Mouse (Mus musculus) forebrain, embryonic 11.5 days (tissue): ENCODE data around the gene Eps8. TPM values are rescaled to one million over a fixed set of nuclear protein-coding genes. Genes with fewer than 3 reads are reported as not detected.

Source experiments
- ATAC-seq: fragments of 200-750 bp; cut with Nextera tagmentation; replicated peaks from 2 replicates; pipeline ENCODE4 v1.8.0; 2017; ENCODE audit warnings: moderate TSS enrichment; ENCODE audit not compliant: low FRiP score
- DNase-seq: peaks from one replicate; pipeline ENCODE4 v3.0.0-alpha.2; 2017; ENCODE audit warnings: low spot score
- H3K27ac ChIP-seq: fragments of 300-500 bp; sonication (generic); 2 replicates; pipeline ENCODE4 v1.5.1; 2014; ENCODE audit warnings: low read depth, low read length
- H3K27me3 ChIP-seq: fragments of 300-500 bp; sonication (generic); 2 replicates; pipeline ENCODE4 v1.6.1; 2014; ENCODE audit warnings: mild to moderate bottlenecking, low read length, mixed read lengths; ENCODE audit not compliant: control insufficient read depth, insufficient read depth
- H3K36me3 ChIP-seq: fragments of 300-500 bp; sonication (generic); 2 replicates; pipeline ENCODE4 v1.6.1; 2014; ENCODE audit warnings: mild to moderate bottlenecking, low read length, moderate library complexity, mixed read lengths; ENCODE audit not compliant: control insufficient read depth, insufficient read depth
- H3K4me1 ChIP-seq: fragments of 300-500 bp; sonication (generic); replicated peaks from 2 replicates; pipeline ENCODE4 v1.6.1; 2014; ENCODE audit warnings: low read length, mixed read lengths; ENCODE audit not compliant: control insufficient read depth, insufficient read depth
- H3K4me2 ChIP-seq: fragments of 300-500 bp; sonication (generic); 2 replicates; pipeline ENCODE4 v1.6.1; 2014; ENCODE audit warnings: low read depth, mild to moderate bottlenecking, low read length, moderate library complexity, mixed read lengths; ENCODE audit not compliant: severe bottlenecking
- H3K4me3 ChIP-seq: fragments of 300-500 bp; sonication (generic); 2 replicates; pipeline ENCODE4 v1.5.1; 2014; ENCODE audit warnings: low read depth, low read length
- H3K9ac ChIP-seq: fragments of 300-500 bp; sonication (generic); 2 replicates; pipeline ENCODE4 v1.6.1; 2014; ENCODE audit warnings: low read length
- H3K9me3 ChIP-seq: fragments of 300-500 bp; sonication (generic); 2 replicates; pipeline ENCODE4 v1.6.1; 2016; ENCODE audit warnings: low read length, mixed read lengths; ENCODE audit not compliant: control insufficient read depth
- WGBS: fragments of 180-500 bp; shearing (Covaris S2); extraction: QIAGEN DNeasy Blood & Tissue Kit; methylation state at CpG from one replicate; pipeline ENCODE4 v1.1.7; 2014; 5-methylcytosine and 5-hydroxymethylcytosine counted together
- polyA plus RNA-seq: library from polyadenylated mRNA; unstranded; fragments of >200 nt; fragmentation: Nextera tagmentation; extraction: Ambion mirVana; gene quantifications from 2 replicates; pipeline ENCODE4 v1.2.1, GENCODE M21; 2014

Gene Eps8
- polyA plus RNA-seq, 1 experiment from 2014 or later: 5.9 TPM

DNA sequence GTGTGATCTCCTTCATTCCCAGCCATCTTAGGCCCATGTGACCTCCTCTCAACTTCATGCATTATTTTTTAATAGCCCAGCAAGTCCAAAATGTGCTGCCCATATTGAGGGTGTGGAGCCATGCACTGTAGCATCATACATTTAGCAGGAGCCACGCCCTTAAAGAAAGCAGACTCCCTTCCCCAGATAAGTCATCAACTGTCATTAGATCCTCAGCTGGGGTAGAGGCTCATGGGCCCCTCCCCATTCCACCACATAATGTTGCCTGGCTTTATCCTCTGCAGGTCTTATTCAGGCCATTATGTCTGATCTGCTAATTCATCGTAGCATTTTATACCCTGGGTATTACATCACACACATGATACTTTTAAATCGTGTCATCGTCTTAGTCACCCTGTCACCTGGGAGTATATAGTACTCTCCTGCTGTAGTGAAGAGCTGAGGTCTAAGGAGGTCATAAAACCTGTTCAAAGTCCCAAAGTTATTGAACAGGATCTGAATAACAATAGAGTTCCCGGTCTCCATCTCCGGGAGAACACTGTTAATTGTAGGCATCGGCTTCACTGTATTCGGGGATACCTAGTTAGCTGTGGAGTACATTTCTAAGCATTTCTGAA is 57.1 kb downstream of the Eps8 start:
- ATAC-seq (no peak), DNase-seq (no peak)
- Histone ChIP-seq H3K9me3 (no peaks in the 10 kb centered on the region; the same call in 1 of the 2 replicates), H3K9ac (no peak overlapping the region), H3K4me2 (no peak overlapping the region), H3K4me1 (no peaks in the 10 kb centered on the region), H3K4me3 (no peak overlapping the region), H3K27ac (no peak overlapping the region), H3K27me3 (no peaks in the 10 kb centered on the region), H3K36me3 (no peaks in the 10 kb centered on the region)
- WGBS: 87% methylated on average over 8 of the region's 8 CpGs

DNA sequence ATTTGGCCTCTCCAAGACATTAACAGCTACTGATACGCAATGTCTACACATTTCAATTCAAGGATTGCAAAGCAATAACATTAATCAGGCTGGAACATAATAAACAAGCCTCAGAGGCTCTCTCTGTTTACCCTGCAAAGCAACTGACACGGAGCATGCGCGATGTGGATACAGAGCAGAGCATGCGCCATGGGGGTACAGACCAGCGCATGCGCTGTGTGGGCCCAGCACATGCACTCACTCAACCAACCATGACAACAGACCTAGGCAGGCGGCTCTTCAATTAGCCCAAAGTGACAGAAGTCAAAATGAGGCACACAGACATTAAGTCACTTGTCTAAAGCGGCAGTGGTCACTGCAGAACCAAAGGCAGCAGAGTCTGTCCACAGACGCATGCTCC is 62.1 kb downstream of the Eps8 start:
- no peak overlapping the region for H3K9ac ChIP-seq
- no peak for DNase-seq
- ATAC-seq: no peak
- H3K4me1 ChIP-seq: no peaks in the 10 kb centered on the region
- H3K9me3 ChIP-seq: no peaks in the 10 kb centered on the region; the same call in 1 of the 2 replicates
- no peak overlapping the region for H3K27ac ChIP-seq
- 93% methylated on average over 10 of the region's 10 CpGs for WGBS
- H3K4me3 ChIP-seq: no peak overlapping the region
- H3K4me2 ChIP-seq: no peak overlapping the region
- H3K27me3 ChIP-seq: no peaks in the 10 kb centered on the region
- H3K36me3 ChIP-seq: no peaks in the 10 kb centered on the region

GRCm38 (mm10) chr6:137589245-137589618 is 65.4 kb downstream of the Eps8 start:
- no peaks in the 10 kb centered on the region for H3K36me3 ChIP-seq
- H3K4me2 ChIP-seq: no peak overlapping the region
- no peak overlapping the region for H3K4me3 ChIP-seq
- H3K9me3 ChIP-seq: no peaks in the 10 kb centered on the region
- no peaks in the 10 kb centered on the region for H3K4me1 ChIP-seq
- ATAC-seq (no peak), DNase-seq (no peak)
- no peak overlapping the region for H3K9ac ChIP-seq
- no peaks in the 10 kb centered on the region for H3K27me3 ChIP-seq
- H3K27ac ChIP-seq: no peak overlapping the region
- WGBS: 90% methylated on average over 3 of the region's 3 CpGs

- Histone ChIP-seq H3K4me2 (no peak overlapping the region), H3K9me3 (no peaks in the 10 kb centered on the region), H3K27ac (no peak overlapping the region), H3K9ac (no peak overlapping the region), H3K4me1 (no peaks in the 10 kb centered on the region), H3K36me3 (no peaks in the 10 kb centered on the region), H3K4me3 (no peak overlapping the region), H3K27me3 (no peaks in the 10 kb centered on the region)
- DNase-seq (no peak), ATAC-seq (no peak)
- WGBS: 90% methylated on average over 10 of the region's 10 CpGs
Observed at GRCm38 (mm10) chr6:137588481-137589244, 66.0 kb downstream of the Eps8 start.

DNA sequence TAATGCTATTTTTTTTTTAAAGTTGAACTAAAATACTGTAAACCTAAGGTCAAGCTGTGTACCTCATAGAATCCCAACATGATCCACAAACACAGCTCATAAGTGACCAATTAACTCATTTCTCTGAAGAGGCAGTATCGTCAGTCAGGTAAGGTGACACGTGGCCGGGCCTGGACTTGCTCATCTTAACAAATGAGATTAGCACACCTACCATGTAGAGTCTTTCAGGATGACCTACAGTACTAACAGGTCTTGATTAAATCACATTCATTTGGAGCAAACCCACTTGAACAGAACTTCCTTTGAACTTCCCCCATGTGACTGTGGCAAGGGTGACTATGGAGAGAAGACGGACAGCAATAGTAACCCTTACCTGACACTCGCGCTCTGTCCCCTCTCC is 66.8 kb downstream of the Eps8 start:
- ATAC-seq (no peak), DNase-seq (no peak)
- H3K27me3 ChIP-seq: no peaks in the 10 kb centered on the region
- H3K4me1 ChIP-seq: no peaks in the 10 kb centered on the region
- H3K36me3 ChIP-seq: no peaks in the 10 kb centered on the region
- H3K9ac ChIP-seq: no peak overlapping the region
- no peak overlapping the region for H3K27ac ChIP-seq
- WGBS: 87% methylated on average over 6 of the region's 6 CpGs
- H3K9me3 ChIP-seq: no peaks in the 10 kb centered on the region
- no peak overlapping the region for H3K4me2 ChIP-seq
- no peak overlapping the region for H3K4me3 ChIP-seq

GRCm38 (mm10) chr6:137585229-137585628 is 69.4 kb downstream of the Eps8 start:
- no peak for ATAC-seq
- Histone ChIP-seq H3K27ac (no peak overlapping the region), H3K4me1 (no peaks in the 10 kb centered on the region), H3K4me2 (no peak overlapping the region), H3K4me3 (no peak overlapping the region), H3K36me3 (no peaks in the 10 kb centered on the region), H3K9ac (no peak overlapping the region), H3K9me3 (no peaks in the 10 kb centered on the region), H3K27me3 (no peaks in the 10 kb centered on the region)
- WGBS: 73% methylated on average over 4 of the region's 4 CpGs
- DNase-seq: no peak

GRCm38 (mm10) chr6:137583056-137583455 is 71.6 kb downstream of the Eps8 start:
- Histone ChIP-seq H3K27ac (no peak overlapping the region), H3K27me3 (no peaks in the 10 kb centered on the region), H3K36me3 (no peaks in the 10 kb centered on the region), H3K4me2 (no peak overlapping the region), H3K9me3 (no peaks in the 10 kb centered on the region), H3K4me1 (no peaks in the 10 kb centered on the region), H3K9ac (no peak overlapping the region), H3K4me3 (no peak overlapping the region)
- 90% methylated on average over 5 of the region's 5 CpGs for WGBS
- ATAC-seq (no peak), DNase-seq (no peak)

DNA sequence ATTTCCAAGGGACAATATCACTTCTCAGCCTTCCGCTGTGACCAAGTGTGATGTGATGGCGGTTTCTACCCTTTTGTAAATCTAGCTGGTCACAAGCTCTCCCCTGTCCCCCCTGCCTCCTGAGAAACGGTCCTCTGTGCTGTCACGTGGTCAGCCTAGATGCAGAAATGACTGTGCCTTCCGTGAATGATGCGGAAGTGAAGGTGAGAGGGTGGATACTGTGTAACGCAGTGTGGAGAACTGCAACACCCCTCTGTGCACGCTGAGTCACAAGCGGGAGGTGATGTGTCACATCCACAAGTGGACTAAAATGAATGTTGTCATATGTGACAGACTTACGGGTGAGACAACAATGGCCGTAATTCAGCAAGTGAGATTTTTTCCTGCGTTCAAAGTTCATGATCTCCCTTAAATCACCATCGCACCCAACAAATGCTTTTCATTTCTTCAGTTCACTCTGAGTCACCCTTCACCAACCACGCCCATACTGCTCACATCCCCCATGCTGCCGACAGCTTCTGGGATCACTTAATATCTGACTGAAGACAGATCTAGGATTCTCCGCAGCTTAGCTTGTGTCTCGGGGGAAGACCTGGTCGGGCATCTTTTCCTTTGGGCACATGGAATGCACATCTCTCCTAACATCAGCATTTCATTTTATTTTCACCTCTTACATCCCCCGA is 72.3 kb downstream of the Eps8 start:
- ATAC-seq: no peak
- Histone ChIP-seq H3K4me1 (no peaks in the 10 kb centered on the region), H3K9ac (no peak overlapping the region), H3K4me2 (no peak overlapping the region), H3K27ac (no peak overlapping the region), H3K4me3 (no peak overlapping the region), H3K27me3 (no peaks in the 10 kb centered on the region), H3K9me3 (no peaks in the 10 kb centered on the region), H3K36me3 (no peaks in the 10 kb centered on the region)
- WGBS: 91% methylated on average over 19 of the region's 19 CpGs
- DNase-seq: no peak
